Mouse (Mus musculus) CH12.LX (cell line): Measurements from ENCODE around the gene Znrf3. TPM values are rescaled to one million over a fixed set of nuclear protein-coding genes. Genes with fewer than 3 reads are reported as not detected.

ENCODE experiments used
- DNase-seq: peaks from one replicate; pipeline ENCODE4 v3.0.0-alpha.2; 2013; ENCODE audit errors: extremely low read depth
- H3K27ac ChIP-seq: 2 replicates; pipeline ENCODE4 v1.5.1; 2012; ENCODE audit warnings: low read depth, mild to moderate bottlenecking, control low read depth, moderate library complexity; ENCODE audit not compliant: insufficient read depth
- H3K27me3 ChIP-seq: replicated peaks from 2 replicates; pipeline ENCODE3; 2012; ENCODE audit warnings: inconsistent platforms
- H3K36me3 ChIP-seq, 2 experiments: replicated peaks in 1 of 2; 2 replicates each; pipeline versions ENCODE3 to v1.6.1; 2012; ENCODE audit warnings: inconsistent platforms in 1 of 2, low read length in 1 of 2, mild to moderate bottlenecking in 1 of 2, mixed read lengths in 1 of 2, moderate library complexity in 1 of 2; ENCODE audit not compliant: control insufficient read depth in 1 of 2, insufficient read depth in 1 of 2
- H3K4me1 ChIP-seq, 2 experiments: 2 replicates each; pipeline ENCODE4 v1.6.1; 2012; ENCODE audit warnings: inconsistent platforms in 1 of 2, moderate library complexity in 1 of 2; ENCODE audit not compliant: insufficient read depth in 2 of 2, control insufficient read depth in 1 of 2
- H3K4me2 ChIP-seq: 2 replicates; pipeline ENCODE4 v1.6.1; 2012; ENCODE audit warnings: low read depth, mild to moderate bottlenecking, control low read depth; ENCODE audit not compliant: poor library complexity, insufficient read depth, severe bottlenecking
- H3K4me3 ChIP-seq, 3 experiments: fragments of 150-350 bp in 1 of 3; sonication (generic) in 1 of 3; replicated peaks in 1 of 3; 2 replicates each; pipeline versions ENCODE3 to v1.5.1; 2011 to 2012; ENCODE audit warnings: low read depth in 2 of 3, low read length in 2 of 3, mild to moderate bottlenecking in 2 of 3, moderate library complexity in 2 of 3, control low read depth in 1 of 3, improper control_type of control experiment in 1 of 3, inconsistent platforms in 1 of 3, mixed read lengths in 1 of 3; ENCODE audit not compliant: poor library complexity in 1 of 3
- H3K79me2 ChIP-seq: replicated peaks from 2 replicates; pipeline ENCODE4 v1.6.1; 2012; ENCODE audit warnings: mild to moderate bottlenecking, moderate library complexity; ENCODE audit not compliant: control insufficient read depth, poor library complexity, insufficient read depth, severe bottlenecking; ENCODE audit errors: extremely low read depth
- H3K9ac ChIP-seq: 2 replicates; pipeline ENCODE4 v1.6.1; 2012; ENCODE audit warnings: low read depth, mild to moderate bottlenecking, control low read depth, moderate library complexity; ENCODE audit not compliant: insufficient read depth
- H3K9me3 ChIP-seq: replicated peaks from 2 replicates; pipeline ENCODE3; 2012; ENCODE audit warnings: low read length, inconsistent platforms, mixed read lengths
- BHLHE40 ChIP-seq: IDR thresholded peaks from 2 replicates; pipeline ENCODE4 v1.6.1; 2011; ENCODE audit warnings: mild to moderate bottlenecking, low read depth, low read length, improper control_type of control experiment
- CHD1 ChIP-seq: IDR thresholded peaks from 2 replicates; pipeline ENCODE4 v1.6.1; 2012; ENCODE audit warnings: low read depth, low read length, improper control_type of control experiment, inconsistent platforms
- CHD2 ChIP-seq: IDR thresholded peaks from 2 replicates; pipeline ENCODE4 v1.6.1; 2011; ENCODE audit warnings: low read length, improper control_type of control experiment
- CTCF ChIP-seq, 2 experiments: IDR thresholded peaks in 1 of 2; conservative IDR thresholded peaks in 1 of 2; 2 replicates each; pipeline ENCODE4 v1.5.1; 2011 to 2012; ENCODE audit warnings: low read depth in 2 of 2, low read length in 2 of 2, improper control_type of control experiment in 1 of 2, inconsistent platforms in 1 of 2, mild to moderate bottlenecking in 1 of 2, moderate library complexity in 1 of 2
- EP300 ChIP-seq: IDR thresholded peaks from 2 replicates; pipeline ENCODE4 v1.6.1; 2011; ENCODE audit warnings: low read length, improper control_type of control experiment
- ETS1 ChIP-seq: conservative IDR thresholded peaks from 2 replicates; pipeline ENCODE4 v1.6.1; 2012; ENCODE audit warnings: low read depth, mild to moderate bottlenecking, inconsistent platforms, low read length, improper control_type of control experiment, moderate library complexity
- HCFC1 ChIP-seq: IDR thresholded peaks from 2 replicates; pipeline ENCODE4 v1.6.1; 2012; ENCODE audit warnings: low read depth, mild to moderate bottlenecking, inconsistent platforms, low read length, improper control_type of control experiment
- IRF4 ChIP-seq: IDR thresholded peaks from 2 replicates; pipeline ENCODE4 v1.6.1; 2014; ENCODE audit warnings: low read depth, mild to moderate bottlenecking, inconsistent platforms, low read length, improper control_type of control experiment
- JUN ChIP-seq: IDR thresholded peaks from 2 replicates; pipeline ENCODE4 v1.6.1; 2011; ENCODE audit warnings: low read depth, mild to moderate bottlenecking, low read length, improper control_type of control experiment, moderate library complexity; ENCODE audit not compliant: insufficient read depth
- JUND ChIP-seq: conservative IDR thresholded peaks from 2 replicates; pipeline ENCODE4 v1.6.1; 2011; ENCODE audit warnings: low read depth, low read length, improper control_type of control experiment
- KAT2A ChIP-seq: IDR thresholded peaks from 2 replicates; pipeline ENCODE4 v1.6.1; 2012; ENCODE audit warnings: low read length, improper control_type of control experiment, inconsistent platforms; ENCODE audit not compliant: insufficient replicate concordance
- MAFK ChIP-seq: IDR thresholded peaks from 2 replicates; pipeline ENCODE4 v1.6.1; 2011; ENCODE audit warnings: low read length, improper control_type of control experiment; ENCODE audit not compliant: insufficient replicate concordance
- MYC ChIP-seq: IDR thresholded peaks from 2 replicates; pipeline ENCODE4 v1.6.1; 2011; ENCODE audit warnings: low read depth, mild to moderate bottlenecking, improper control_type of control experiment, low read length
- NELFE ChIP-seq: IDR thresholded peaks from 2 replicates; pipeline ENCODE4 v1.6.1; 2011; ENCODE audit warnings: low read depth, low read length, improper control_type of control experiment
- NRF1 ChIP-seq: IDR thresholded peaks from 2 replicates; pipeline ENCODE4 v1.6.1; 2014; ENCODE audit warnings: low read depth, mild to moderate bottlenecking, inconsistent platforms, low read length, improper control_type of control experiment, moderate library complexity
- POLR2A ChIP-seq: IDR thresholded peaks from 2 replicates; pipeline ENCODE4 v1.6.1; 2011; ENCODE audit warnings: low read depth, mild to moderate bottlenecking, improper control_type of control experiment, low read length
- POLR2AphosphoS2 ChIP-seq: IDR thresholded peaks from 2 replicates; pipeline ENCODE4 v1.6.1; 2011; ENCODE audit warnings: low read depth, low read length, improper control_type of control experiment
- TBP ChIP-seq: conservative IDR thresholded peaks from 2 replicates; pipeline ENCODE4 v1.6.1; 2011; ENCODE audit warnings: low read depth, low read length, improper control_type of control experiment
- UBTF ChIP-seq: IDR thresholded peaks from 2 replicates; pipeline ENCODE4 v1.6.1; 2012; ENCODE audit warnings: low read depth, mild to moderate bottlenecking, inconsistent platforms, low read length, improper control_type of control experiment, moderate library complexity
- USF2 ChIP-seq: conservative IDR thresholded peaks from 2 replicates; pipeline ENCODE4 v1.6.1; 2011; ENCODE audit warnings: low read depth, low read length, improper control_type of control experiment
- ZC3H11A ChIP-seq: IDR thresholded peaks from 2 replicates; pipeline ENCODE4 v1.6.1; 2012; ENCODE audit warnings: low read depth, mild to moderate bottlenecking, inconsistent platforms, low read length, improper control_type of control experiment
- ZKSCAN1 ChIP-seq: IDR thresholded peaks from 2 replicates; pipeline ENCODE4 v1.6.1; 2012; ENCODE audit warnings: low read depth, inconsistent platforms, low read length, improper control_type of control experiment, borderline replicate concordance
- ZMIZ1 ChIP-seq: IDR thresholded peaks from 2 replicates; pipeline ENCODE4 v1.6.1; 2012; ENCODE audit warnings: low read depth, mild to moderate bottlenecking, inconsistent platforms, low read length, improper control_type of control experiment
- ZNF384 ChIP-seq: IDR thresholded peaks from 2 replicates; pipeline ENCODE4 v1.6.1; 2012; ENCODE audit warnings: low read depth, low read length, improper control_type of control experiment, inconsistent platforms
- dilution Hi-C: fragments of 300-500 bp; cut with MboI; formaldehyde crosslinking; loops from 2 replicates; pipeline ENCODE4 v1.14.3; 2020; ENCODE audit warnings: low sequenced_read_pairs; ENCODE audit not compliant: extremely low pct_unique_long_range_greater_than_20kb, extremely low pct_ligation_motif_present
- in situ Hi-C: fragments of 300-500 bp; cut with MboI; formaldehyde crosslinking; loops from 3 replicates; pipeline ENCODE4 v1.14.3; 2019; ENCODE audit warnings: low sequenced_read_pairs, low pct_ligation_motif_present, low pct_unique_long_range_greater_than_20kb, mixed read lengths
- polyA plus RNA-seq: library from polyadenylated mRNA; unstranded; fragments of >175 nt; gene quantifications from 2 replicates; pipeline ENCODE4 v1.2.1, GENCODE M21; 2012; ENCODE audit warnings: low read depth; ENCODE audit not compliant: insufficient read length
- total RNA-seq, 2 experiments: library from RNA; depleted of rRNA; stranded (reverse); fragments of 300-350 nt in 1 of 2; fragments of >200 nt in 1 of 2; gene quantifications; 2 replicates each; pipeline ENCODE4 v1.2.3; 2012 to 2014

Gene Znrf3
- total and polyA plus RNA-seq, 3 experiments = 1.1 to 2.7 (median 1.3) TPM

- Histone ChIP-seq H3K79me2 (no peaks in the 10 kb centered on the region), H3K4me3 (no peak overlapping the region), H3K9ac (no peak overlapping the region), H3K27me3 (no peaks in the 10 kb centered on the region), H3K4me2 (no peak overlapping the region), H3K36me3 (peaks cover 0 to 2% of the 10 kb centered on the region in 2 experiments), H3K9me3 (no peaks in the 10 kb centered on the region), H3K4me1 (peaks cover 0 to 22% of the 10 kb centered on the region in 2 experiments; a peak in 2 of 4 replicates), H3K27ac (no peak overlapping the region)
- TF ChIP-seq POLR2AphosphoS2 (no peak), NELFE (no peak), EP300 (no peak), MAFK (no peak), ETS1 (no peak), POLR2A (no peak), KAT2A (no peak), ZMIZ1 (no peak), ZNF384 (no peak), TBP (no peak), BHLHE40 (no peak)
- dilution Hi-C loops (no loop called here), in situ Hi-C loops (no loop called here)
- no peak for DNase-seq
Observed at GRCm38 (mm10) chr11:5412644-5413190, 31.9 kb downstream of the Znrf3 start.

GRCm38 (mm10) chr11:5411577-5411976 is 33.1 kb downstream of the Znrf3 start:
- no peak for TF ChIP-seq CTCF (conservative IDR thresholded peaks at IDR 0.05 in 1 of 2, IDR thresholded peaks at IDR 0.05 in 1 of 2; ENCODE audit: low read depth in 2 of 2, low read length in 2 of 2)
- TF ChIP-seq ZMIZ1 = no peak
- no peak for TF ChIP-seq IRF4
- TF ChIP-seq NRF1 = no peak
- TF ChIP-seq HCFC1 = no peak
- no peak for TF ChIP-seq CHD2
- no peak for TF ChIP-seq MYC
- no peak for TF ChIP-seq CHD1
- no peak for TF ChIP-seq JUN
- TF ChIP-seq JUND = no peak
- no peak for TF ChIP-seq ZC3H11A
- no peak for TF ChIP-seq MAFK
- TF ChIP-seq ZKSCAN1 = no peak
- no peak for TF ChIP-seq UBTF
- no peak for TF ChIP-seq USF2
- Histone ChIP-seq H3K79me2 (no peaks in the 10 kb centered on the region), H3K9me3 (no peaks in the 10 kb centered on the region), H3K27ac (no peak overlapping the region), H3K27me3 (no peaks in the 10 kb centered on the region), H3K4me2 (no peak overlapping the region), H3K36me3 (peaks cover 0 to 2% of the 10 kb centered on the region in 2 experiments), H3K4me3 (no peak overlapping the region), H3K4me1 (peaks cover 0 to 22% of the 10 kb centered on the region in 2 experiments; a peak in 2 of 4 replicates), H3K9ac (no peak overlapping the region)
- in situ Hi-C loops (no loop called here), dilution Hi-C loops (no loop called here)
- no peak for DNase-seq
